Mouse (Mus musculus) intestine, postnatal 0 days (tissue): ENCODE data around the gene Ddah2. TPM values are rescaled to one million over a fixed set of nuclear protein-coding genes. Genes with fewer than 3 reads are reported as not detected.

Source experiments
- ATAC-seq: fragments of 200-750 bp; cut with Nextera tagmentation; 2 replicates; pipeline ENCODE4 v1.8.0; 2017; ENCODE audit warnings: mild to moderate bottlenecking, moderate TSS enrichment, moderate library complexity
- H3K27ac ChIP-seq: fragments of 300-500 bp; sonication (generic); 2 replicates; pipeline ENCODE4 v1.5.1; 2014; ENCODE audit warnings: mild to moderate bottlenecking, low read depth, low read length, moderate library complexity
- H3K27me3 ChIP-seq: fragments of 300-500 bp; sonication (generic); replicated peaks from 2 replicates; pipeline ENCODE4 v1.6.1; 2014; ENCODE audit warnings: low read length, mixed read lengths; ENCODE audit not compliant: control insufficient read depth, insufficient read depth
- H3K36me3 ChIP-seq: fragments of 300-500 bp; sonication (generic); 2 replicates; pipeline ENCODE4 v1.6.1; 2014; ENCODE audit warnings: mild to moderate bottlenecking, moderate library complexity; ENCODE audit not compliant: control insufficient read depth, insufficient read depth
- H3K4me1 ChIP-seq: fragments of 300-500 bp; sonication (generic); replicated peaks from 2 replicates; pipeline ENCODE4 v1.6.1; 2014; ENCODE audit warnings: antibody characterized with exemption, low read length, mixed read lengths; ENCODE audit not compliant: control insufficient read depth, insufficient read depth
- H3K4me2 ChIP-seq: fragments of 300-500 bp; sonication (generic); replicated peaks from 2 replicates; pipeline ENCODE4 v1.6.1; 2014; ENCODE audit warnings: low read depth, mild to moderate bottlenecking, moderate library complexity
- H3K4me3 ChIP-seq: fragments of 300-500 bp; sonication (generic); 2 replicates; pipeline ENCODE4 v1.5.1; 2014; ENCODE audit warnings: low read depth, low read length
- H3K9ac ChIP-seq: fragments of 300-500 bp; sonication (generic); 2 replicates; pipeline ENCODE4 v1.6.1; 2014; ENCODE audit warnings: mild to moderate bottlenecking, low read depth, low read length
- H3K9me3 ChIP-seq: fragments of 300-500 bp; sonication (generic); 2 replicates; pipeline ENCODE4 v1.6.1; 2016; ENCODE audit warnings: mixed run types; ENCODE audit not compliant: control insufficient read depth
- CTCF ChIP-seq: sonication (generic); IDR thresholded peaks from 2 replicates; pipeline ENCODE4 v1.5.1; 2016; ENCODE audit warnings: low read depth, mild to moderate bottlenecking, control low read depth, antibody characterized with exemption, moderate library complexity
- WGBS: fragments of 180-500 bp; shearing (Covaris S2); extraction: QIAGEN DNeasy Blood & Tissue Kit; methylation state at CpG from one replicate; pipeline ENCODE4 v1.1.7; 2014; 5-methylcytosine and 5-hydroxymethylcytosine counted together
- polyA plus RNA-seq: library from polyadenylated mRNA; unstranded; fragments of >200 nt; fragmentation: Nextera tagmentation; extraction: Ambion mirVana; gene quantifications from 2 replicates; pipeline ENCODE4 v1.2.1, GENCODE M21; 2015

Gene Ddah2
- 62.0 and 68.3 TPM in 2 replicates for polyA plus RNA-seq

DNA sequence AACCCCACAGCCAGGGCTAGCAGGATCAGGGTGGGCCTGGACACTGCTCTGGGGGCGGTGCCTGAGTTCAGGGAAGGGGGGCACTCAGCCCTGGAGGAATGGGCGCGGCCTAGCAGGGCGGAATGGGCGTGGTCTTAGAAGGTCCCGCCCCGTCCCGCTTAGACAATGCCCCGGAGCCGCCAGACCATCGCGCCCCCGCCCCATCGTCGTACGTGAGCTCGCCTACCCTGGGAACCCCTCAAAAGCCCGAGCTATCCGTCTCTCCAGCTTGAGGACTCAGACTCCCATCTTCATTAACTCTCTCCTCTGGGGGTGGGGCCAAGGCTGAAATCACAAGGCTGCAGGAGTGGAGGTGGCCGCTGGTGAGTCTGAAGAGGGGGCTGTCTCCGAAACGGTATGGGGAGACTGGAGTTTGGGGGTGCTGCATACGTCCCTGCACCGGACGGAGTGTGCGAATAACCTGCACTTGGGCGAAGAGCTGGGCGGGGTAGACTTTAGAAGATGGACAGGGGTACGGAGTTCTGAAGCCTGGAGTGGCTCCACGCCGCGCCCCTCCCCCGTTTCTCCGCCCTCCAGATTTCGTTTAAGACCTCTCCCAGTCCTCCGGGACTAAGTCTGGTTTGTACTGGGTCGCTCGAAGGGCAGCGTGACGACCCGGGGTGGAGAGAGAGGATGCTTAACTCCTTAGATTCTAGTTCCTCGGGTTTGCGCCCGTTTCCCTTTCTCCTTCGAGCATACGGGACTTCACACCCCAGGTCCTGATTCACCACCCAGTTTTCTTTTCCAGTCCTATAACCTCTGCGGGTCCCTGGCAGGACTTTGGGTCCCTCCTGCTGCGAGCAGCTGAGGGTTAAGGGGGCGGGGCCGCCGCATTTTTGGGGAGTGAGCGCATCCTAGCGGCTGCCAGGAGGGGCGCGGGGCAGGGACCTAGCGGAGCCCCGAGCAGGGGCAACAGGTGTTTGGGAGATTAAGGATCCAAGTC lies at the start of gene Ddah2:
Gene Ddah2 (plus strand): TSS at position 125 of the 982 bp plus-strand sequence.
- Histone ChIP-seq H3K4me2 (peak within 1 kb of the TSS; percentile 76), H3K9me3 (no peaks in the 10 kb centered on the region), H3K27me3 (no peaks in the 10 kb centered on the region), H3K4me3 (peak within 1 kb of the TSS; percentile 59), H3K36me3 (peaks cover 53% of the 10 kb centered on the region), H3K9ac (peak within 1 kb of the TSS; percentile 55), H3K4me1 (peaks cover 5% of the 10 kb centered on the region; the same call in 1 of the 2 replicates), H3K27ac (peak within 1 kb of the TSS; percentile 76)
- WGBS = under 1% methylated on average over 56 of the region's 57 CpGs
- peak; percentile 74 for ATAC-seq
- peak; percentile 81 for TF ChIP-seq CTCF

- 85% methylated on average over 7 of the region's 7 CpGs for WGBS
Measured at GRCm38 (mm10) chr17:35009586-35009985, 49.2 kb upstream of the Ddah2 start.

GRCm38 (mm10) chr17:35011440-35011839 lies 47.4 kb upstream of the Ddah2 start:
- no peak for TF ChIP-seq CTCF
- no peaks in the 10 kb centered on the region for H3K27me3 ChIP-seq
- H3K4me2 ChIP-seq = no peak overlapping the region
- whole genome bisulfite sequencing = 90% methylated on average over 8 of the region's 8 CpGs
- H3K9ac ChIP-seq = no peak overlapping the region
- no peak overlapping the region for H3K27ac ChIP-seq
- no peak overlapping the region for H3K4me3 ChIP-seq
- peaks cover under 1% of the 10 kb centered on the region; the same call in 1 of the 2 replicates for H3K4me1 ChIP-seq
- H3K36me3 ChIP-seq = peaks cover 84% of the 10 kb centered on the region
- H3K9me3 ChIP-seq = no peaks in the 10 kb centered on the region
- ATAC-seq = no peak

More at GRCm38 (mm10) chr17:35009586-35009985, 49.2 kb upstream of the Ddah2 start:
- no peak overlapping the region for H3K9ac ChIP-seq
- no peak overlapping the region for H3K4me3 ChIP-seq
- ATAC-seq = no peak
- H3K9me3 ChIP-seq = no peaks in the 10 kb centered on the region
- no peaks in the 10 kb centered on the region for H3K4me1 ChIP-seq
- H3K27me3 ChIP-seq = no peaks in the 10 kb centered on the region
- H3K4me2 ChIP-seq = no peak overlapping the region
- TF ChIP-seq CTCF = no peak
- H3K36me3 ChIP-seq = peaks cover 80% of the 10 kb centered on the region
- no peak overlapping the region for H3K27ac ChIP-seq

DNA sequence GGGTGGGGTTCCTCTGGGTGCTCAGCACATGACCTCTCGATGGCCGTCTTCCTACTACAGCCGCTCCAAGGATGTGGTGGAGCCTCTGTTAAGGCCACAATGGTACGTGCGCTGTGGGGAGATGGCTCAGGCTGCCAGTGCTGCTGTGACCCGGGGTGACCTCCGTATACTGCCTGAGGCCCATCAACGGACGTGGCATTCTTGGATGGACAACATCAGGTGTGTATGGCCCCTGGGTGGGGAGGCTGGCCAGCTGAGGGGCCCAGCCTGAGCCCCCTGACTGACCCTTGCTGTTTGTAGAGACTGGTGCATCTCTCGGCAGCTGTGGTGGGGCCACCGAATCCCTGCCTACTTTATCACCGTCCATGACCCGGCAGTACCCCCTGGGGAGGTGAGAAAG lies 46.4 kb upstream of the Ddah2 start:
- no peak for TF ChIP-seq CTCF
- no peaks in the 10 kb centered on the region for H3K27me3 ChIP-seq

DNA sequence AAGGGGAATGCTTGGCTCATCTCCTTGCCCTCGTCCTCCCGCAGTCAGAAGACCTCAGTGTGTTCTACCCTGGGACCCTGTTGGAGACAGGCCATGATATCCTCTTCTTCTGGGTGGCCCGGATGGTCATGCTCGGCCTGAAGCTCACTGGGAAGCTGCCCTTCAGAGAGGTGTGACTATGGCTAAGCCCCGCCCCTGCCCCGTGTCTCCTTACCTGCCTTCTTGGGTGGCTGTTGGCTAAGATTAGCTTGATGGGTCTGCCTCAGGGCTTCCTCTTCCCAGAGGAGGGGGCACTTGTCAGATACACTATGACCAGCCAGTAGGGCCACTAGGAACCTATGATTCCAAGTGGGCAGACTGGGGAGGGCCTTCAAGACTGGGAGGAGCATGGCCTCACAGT lies 45.6 kb upstream of the Ddah2 start:
- ATAC-seq = no peak
- TF ChIP-seq CTCF = no peak
- Histone ChIP-seq H3K4me3 (no peak overlapping the region), H3K27me3 (no peaks in the 10 kb centered on the region), H3K9me3 (no peaks in the 10 kb centered on the region), H3K4me2 (no peak overlapping the region), H3K27ac (no peak overlapping the region), H3K4me1 (peaks cover 6% of the 10 kb centered on the region), H3K9ac (no peak overlapping the region), H3K36me3 (peaks cover 80% of the 10 kb centered on the region)
- 60% methylated on average over 6 of the region's 6 CpGs for WGBS

More for the DNA sequence above, 46.4 kb upstream of the Ddah2 start:
- H3K9me3 ChIP-seq = no peaks in the 10 kb centered on the region
- H3K9ac ChIP-seq = no peak overlapping the region
- H3K4me2 ChIP-seq = no peak overlapping the region
- WGBS = 79% methylated on average over 13 of the region's 13 CpGs
- H3K4me3 ChIP-seq = no peak overlapping the region
- H3K36me3 ChIP-seq = peaks cover 80% of the 10 kb centered on the region
- ATAC-seq = no peak
- H3K27ac ChIP-seq = no peak overlapping the region
- peaks cover 6% of the 10 kb centered on the region for H3K4me1 ChIP-seq

DNA sequence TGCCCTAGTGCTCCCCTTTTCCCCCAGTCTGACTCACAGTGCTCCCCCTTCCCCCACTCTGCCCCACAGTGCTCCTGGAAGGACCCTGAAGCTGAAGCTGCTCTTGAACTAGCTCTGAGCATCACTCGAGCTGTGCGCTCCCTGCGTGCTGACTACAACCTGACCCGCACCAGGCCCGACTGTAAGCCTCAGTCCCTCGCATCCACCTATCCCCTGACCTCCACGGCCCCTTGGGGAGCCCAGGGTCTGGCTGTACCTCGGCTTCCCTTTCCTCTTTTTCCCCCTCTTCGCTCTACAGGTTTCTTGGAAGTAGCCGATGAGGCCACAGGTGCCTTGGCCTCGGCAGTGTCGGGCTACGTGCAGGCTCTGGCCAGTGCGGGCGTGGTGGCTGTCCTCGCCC lies 43.5 kb upstream of the Ddah2 start:
- no peaks in the 10 kb centered on the region for H3K9me3 ChIP-seq
- ATAC-seq = no peak
- H3K27ac ChIP-seq = peak overlapping the region; percentile 46; the same call in 1 of the 2 replicates
- peaks cover 61% of the 10 kb centered on the region for H3K36me3 ChIP-seq
- TF ChIP-seq CTCF = no peak
- H3K4me2 ChIP-seq = no peak overlapping the region
- no peak overlapping the region for H3K9ac ChIP-seq
- H3K27me3 ChIP-seq = no peaks in the 10 kb centered on the region
- H3K4me1 ChIP-seq = peaks cover 6% of the 10 kb centered on the region
- WGBS = 84% methylated on average over 16 of the region's 16 CpGs
- H3K4me3 ChIP-seq = no peak overlapping the region
